In genomic region chr11:62456483-62457172, GRCm38 (mm10) we compare ENCODE assay signal across 8 mouse cellular contexts. TPM values are rescaled to one million over a fixed set of nuclear protein-coding genes. Genes with fewer than 3 reads are reported as not detected.
DNase-seq lines count a peak whose midpoint lies in the region; ATAC-seq and TF ChIP-seq lines count a peak whose summit lies in the region.

No protein-coding gene starts in this region.

- H3K9ac ChIP-seq in forebrain, embryonic 12.5 days, result peak overlapping the region; percentile 98
- peak overlapping the region; percentile 99 for H3K9ac ChIP-seq in hindbrain, embryonic 11.5 days (ENCODE audit: low read depth, low read length)

- WGBS in kidney, adult 2 months, result under 1% methylated on average over 40 of the region's 42 CpGs
- WGBS in forebrain, embryonic 12.5 days, result under 1% methylated on average over 40 of the region's 42 CpGs
- 0% methylated on average over 38 of the region's 42 CpGs for WGBS in hindbrain, embryonic 11.5 days

- TF ChIP-seq CTCF in kidney, adult 2 months (conservative IDR thresholded peaks at IDR 0.05; ENCODE audit: insufficient read depth, insufficient read length, low read depth, low read length), result peak; percentile 48

- peak; percentile 75 for ATAC-seq in forebrain, embryonic 12.5 days (ENCODE audit: low FRiP score)
- ATAC-seq in hindbrain, embryonic 11.5 days (ENCODE audit: low FRiP score), result peak; percentile 85
- peak; percentile 56 for ATAC-seq in megakaryocyte-erythroid progenitor cell, adult 5-6 weeks (replicated peaks; ENCODE audit: low FRiP score, low TSS enrichment, poor library complexity, severe bottlenecking)

- peak overlapping the region; percentile 97 for H3K4me3 ChIP-seq in kidney, adult 2 months (ENCODE audit: insufficient read depth, low read depth, low read length)
- peak overlapping the region; percentile 94 for H3K4me3 ChIP-seq in brown adipose tissue, adult 24 weeks (ENCODE audit: insufficient read depth, low read depth, low read length)
- peak overlapping the region; percentile 92 for H3K4me3 ChIP-seq in forebrain, embryonic 12.5 days (replicated peaks)
- H3K4me3 ChIP-seq in hindbrain, embryonic 11.5 days (ENCODE audit: low read depth, low read length), result peak overlapping the region; percentile 78

- no peaks in the 10 kb centered on the region for H3K9me3 ChIP-seq in forebrain, embryonic 12.5 days
- H3K9me3 ChIP-seq in hindbrain, embryonic 11.5 days (ENCODE audit: control insufficient read depth, low read length), result no peaks in the 10 kb centered on the region

- H3K36me3 ChIP-seq in kidney, adult 2 months (ENCODE audit: control insufficient read depth, insufficient read depth, low read length), result no peaks in the 10 kb centered on the region
- H3K36me3 ChIP-seq in forebrain, embryonic 12.5 days (replicated peaks), result no peaks in the 10 kb centered on the region
- H3K36me3 ChIP-seq in hindbrain, embryonic 11.5 days (ENCODE audit: control insufficient read depth, insufficient read depth, low read length), result no peaks in the 10 kb centered on the region

- peak overlapping the region; percentile 94 for H3K27ac ChIP-seq in kidney, adult 2 months (ENCODE audit: insufficient read depth, low read depth, low read length)
- peak overlapping the region; percentile 89 for H3K27ac ChIP-seq in brown adipose tissue, adult 24 weeks (replicated peaks; ENCODE audit: low read depth, low read length)
- peak overlapping the region; percentile 99 for H3K27ac ChIP-seq in forebrain, embryonic 12.5 days
- peak overlapping the region; percentile 99 for H3K27ac ChIP-seq in hindbrain, embryonic 11.5 days (ENCODE audit: low read depth, low read length)

- H3K4me2 ChIP-seq in forebrain, embryonic 12.5 days, result peak overlapping the region; percentile 81
- peak overlapping the region; percentile 80 for H3K4me2 ChIP-seq in hindbrain, embryonic 11.5 days (replicated peaks; ENCODE audit: low read depth, low read length)

- no peak for TF ChIP-seq POLR2A in kidney, adult 2 months (IDR thresholded peaks at IDR 0.05; ENCODE audit: low read depth, low read length)

- DNase-seq in kidney, adult 2 months, result peak; percentile 64
- no peak for DNase-seq in kidney, adult 11 months
- DNase-seq in hindbrain, embryonic 11.5 days (ENCODE audit: low spot score), result peak; percentile 75
- peak; percentile 55 for DNase-seq in left cerebral cortex, postnatal 36 days (ENCODE audit: low spot score in 2 of 2)
- DNase-seq in right cerebral cortex, postnatal 25 days, result peak; percentile 38

- no peaks in the 10 kb centered on the region for H3K27me3 ChIP-seq in kidney, adult 2 months (replicated peaks; ENCODE audit: control insufficient read depth, insufficient read depth, low read length)
- H3K27me3 ChIP-seq in forebrain, embryonic 12.5 days, result no peaks in the 10 kb centered on the region
- H3K27me3 ChIP-seq in hindbrain, embryonic 11.5 days (ENCODE audit: control insufficient read depth, insufficient read depth, low read length), result no peaks in the 10 kb centered on the region

- no peaks in the 10 kb centered on the region; the same call in 1 of the 2 replicates for H3K4me1 ChIP-seq in kidney, adult 2 months (ENCODE audit: control insufficient read depth, insufficient read depth, low read length)
- H3K4me1 ChIP-seq in brown adipose tissue, adult 24 weeks (ENCODE audit: control insufficient read depth, insufficient read depth, insufficient read length, low read length), result 0 out of 2 replicates have a peak, but pooled peaks cover 3% of the 10 kb centered on the region
- H3K4me1 ChIP-seq in forebrain, embryonic 12.5 days, result peaks cover 18% of the 10 kb centered on the region
- H3K4me1 ChIP-seq in hindbrain, embryonic 11.5 days (replicated peaks; ENCODE audit: control insufficient read depth, insufficient read depth, low read length), result no peaks in the 10 kb centered on the region

- intact Hi-C loops in left cerebral cortex, postnatal 36 days (cut with DNase I), result loop anchor here (2.0 to 5.0 kb wide), 2 partner anchors 81 to 94 kb away; partner anchors contain the start of genes Cenpv and Ubb

RNA-seq across cellular contexts. Expression of gene Pigl, which starts 1.6 kb away (rescaled TPM):
- 7.1 and 8.7 TPM in 2 replicates for polyA plus RNA-seq in kidney, adult 2 months (2012; rRNA removed)
- 4.2 and 4.7 TPM in 2 replicates for polyA plus RNA-seq in brown adipose tissue, adult 24 weeks (2012; ENCODE audit: insufficient read depth, insufficient read length, missing spikeins)
- 10.2 and 10.8 TPM in 2 replicates for polyA plus RNA-seq in forebrain, embryonic 12.5 days (2016; fragmentation: Nextera tagmentation; extraction: Ambion mirVana)
- polyA plus RNA-seq in hindbrain, embryonic 11.5 days (2014; fragmentation: Nextera tagmentation; extraction: Ambion mirVana), result 13.6 and 13.7 TPM in 2 replicates
- total RNA-seq in left cerebral cortex, postnatal 36 days (2021), result 1 to 10 TPM; 5.5 to 6.4 TPM
- total RNA-seq in megakaryocyte-erythroid progenitor cell, adult 5-6 weeks (2014; fragmentation: Nextera tagmentation), result 10.6 and 12.0 TPM in 2 replicates
- total RNA-seq in megakaryocyte-erythroid progenitor cell, adult 5-6 weeks (2017), result 2.0 and 3.2 TPM in 2 replicates

RNA-seq across cellular contexts. Expression of gene Ncor1, which starts 1.7 kb away (rescaled TPM):
- 110 and 127 TPM in 2 replicates for polyA plus RNA-seq in kidney, adult 2 months (2012; rRNA removed)
- polyA plus RNA-seq in brown adipose tissue, adult 24 weeks (2012; ENCODE audit: insufficient read depth, insufficient read length, missing spikeins), result 78.8 and 119 TPM in 2 replicates
- 202 and 222 TPM in 2 replicates for polyA plus RNA-seq in forebrain, embryonic 12.5 days (2016; fragmentation: Nextera tagmentation; extraction: Ambion mirVana)
- polyA plus RNA-seq in hindbrain, embryonic 11.5 days (2014; fragmentation: Nextera tagmentation; extraction: Ambion mirVana), result 170 and 189 TPM in 2 replicates
- total RNA-seq in left cerebral cortex, postnatal 36 days (2021), result 100 to 1,000 TPM; 237 to 292 TPM
- 282 and 352 TPM in 2 replicates for total RNA-seq in megakaryocyte-erythroid progenitor cell, adult 5-6 weeks (2014; fragmentation: Nextera tagmentation)
- 261 and 277 TPM in 2 replicates for total RNA-seq in megakaryocyte-erythroid progenitor cell, adult 5-6 weeks (2017)
